Mouse (Mus musculus) kidney, postnatal 4 days (tissue): ENCODE measurements at regions not wholly inside any gene's neighbourhood (a gene's known extent, or its start where the extent isn't known, plus 50 kb on each side); places are given as distances from the start of the nearest gene placed in this dataset.
"Not testable (repeated sequence)": the region's sequence is repeated elsewhere in the genome, so short reads cannot be mapped to it uniquely, and the experiment has no call there.

ENCODE experiments used
- DNase-seq, 2 experiments: peaks; one replicate each; pipeline ENCODE4 v3.0.0; 2021; ENCODE audit warnings: mixed read lengths in 2 of 2

GRCm38 (mm10) chr5:77807726-77808125 lies 399.9 kb upstream of the Igfbp7 start:
- DNase-seq = peak; percentile 83

- no peak for DNase-seq
These were observed 398.7 kb upstream of the Igfbp7 start for GRCm38 (mm10) chr5:77806334-77807157.

- no peak for DNase-seq
These were observed 398.0 kb upstream of the Igfbp7 start for GRCm38 (mm10) chr5:77805796-77806195.

GRCm38 (mm10) chr5:77805303-77805702 lies 397.5 kb upstream of the Igfbp7 start:
- no peak for DNase-seq

GRCm38 (mm10) chr5:77804113-77804512 lies 396.3 kb upstream of the Igfbp7 start:
- DNase-seq = peak in 1 of 2 experiments; percentile 11

- peak; percentile 78 to 81 for DNase-seq
These were observed 395.7 kb upstream of the Igfbp7 start for GRCm38 (mm10) chr5:77803562-77803961.

GRCm38 (mm10) chr5:77796960-77797359 lies 389.1 kb upstream of the Igfbp7 start:
- DNase-seq = no peak

GRCm38 (mm10) chr5:77795766-77796165 lies 387.9 kb upstream of the Igfbp7 start:
- DNase-seq = no peak

GRCm38 (mm10) chr5:77783953-77784352 lies 376.1 kb upstream of the Igfbp7 start:
- DNase-seq = no peak

GRCm38 (mm10) chr5:77762426-77763042 lies 354.7 kb upstream of the Igfbp7 start:
- DNase-seq = peak in 1 of 2 experiments; percentile 1

GRCm38 (mm10) chr5:77762013-77762412 lies 354.2 kb upstream of the Igfbp7 start:
- no peak for DNase-seq

- no peak for DNase-seq
These were observed 341.1 kb upstream of the Igfbp7 start for GRCm38 (mm10) chr5:77748933-77749332.

GRCm38 (mm10) chr5:77746604-77747003 lies 338.8 kb upstream of the Igfbp7 start:
- no peak for DNase-seq

GRCm38 (mm10) chr5:77743467-77743866 lies 335.6 kb upstream of the Igfbp7 start:
- DNase-seq = no peak

GRCm38 (mm10) chr5:77730286-77730685 lies 322.4 kb upstream of the Igfbp7 start:
- not testable (repeated sequence) for DNase-seq

- no peak for DNase-seq
These were observed 273.8 kb upstream of the Igfbp7 start for GRCm38 (mm10) chr5:77681592-77681991.

- no peak for DNase-seq
These were observed 264.5 kb upstream of the Igfbp7 start for GRCm38 (mm10) chr5:77672073-77672924.

GRCm38 (mm10) chr5:77663096-77663495 lies 255.3 kb upstream of the Igfbp7 start:
- DNase-seq = no peak

GRCm38 (mm10) chr5:77659016-77659415 lies 251.2 kb upstream of the Igfbp7 start:
- no peak for DNase-seq

- DNase-seq = no peak
These were observed 236.8 kb upstream of the Igfbp7 start for GRCm38 (mm10) chr5:77644651-77645050.

- DNase-seq = no peak
These were observed 212.6 kb upstream of the Igfbp7 start for GRCm38 (mm10) chr5:77620402-77620801.

GRCm38 (mm10) chr5:77610496-77610895 lies 202.7 kb upstream of the Igfbp7 start:
- DNase-seq = no peak

- DNase-seq = no peak
These were observed 186.9 kb upstream of the Igfbp7 start for GRCm38 (mm10) chr5:77594719-77595118.
